Mouse (Mus musculus) liver, adult 2 months (tissue): ENCODE results near the gene Dpep3. TPM values are rescaled to one million over a fixed set of nuclear protein-coding genes. Genes with fewer than 3 reads are reported as not detected.
"Not testable (repeated sequence)": the region's sequence is repeated elsewhere in the genome, so short reads cannot be mapped to it uniquely, and the experiment has no call there.

Experiments
- DNase-seq: peaks from one replicate; pipeline ENCODE4 v3.0.0-alpha.2; 2011; ENCODE audit warnings: low read depth, low spot score; ENCODE audit errors: extremely low read depth
- H3K27ac ChIP-seq: fragments of 200-500 bp; replicated peaks from 2 replicates; pipeline ENCODE4 v1.5.1; 2012; ENCODE audit warnings: low read depth, mild to moderate bottlenecking, control low read depth, inconsistent platforms, low read length; ENCODE audit not compliant: insufficient read depth
- H3K27me3 ChIP-seq: fragments of 200-500 bp; 2 replicates; pipeline ENCODE4 v1.6.1; 2012; ENCODE audit warnings: mild to moderate bottlenecking, moderate library complexity, low read length, inconsistent platforms; ENCODE audit not compliant: control insufficient read depth, insufficient read depth
- H3K36me3 ChIP-seq: fragments of 200-500 bp; 2 replicates; pipeline ENCODE4 v1.6.1; 2012; ENCODE audit warnings: low read length, inconsistent platforms; ENCODE audit not compliant: control insufficient read depth, insufficient read depth
- H3K4me1 ChIP-seq: fragments of 200-500 bp; 2 replicates; pipeline ENCODE4 v1.6.1; 2011; ENCODE audit warnings: low read length; ENCODE audit not compliant: control insufficient read depth, insufficient read depth
- H3K4me3 ChIP-seq: fragments of 200-500 bp; 2 replicates; pipeline ENCODE4 v1.5.1; 2011; ENCODE audit warnings: low read depth, mild to moderate bottlenecking, control low read depth, low read length, moderate library complexity; ENCODE audit not compliant: insufficient read depth
- H3K79me2 ChIP-seq: fragments of 200-500 bp; 2 replicates; pipeline ENCODE4 v1.6.1; 2012; ENCODE audit warnings: inconsistent platforms, mild to moderate bottlenecking, low read length, moderate library complexity; ENCODE audit not compliant: control insufficient read depth, insufficient read depth
- H3K9ac ChIP-seq: fragments of 200-500 bp; 2 replicates; pipeline ENCODE4 v1.6.1; 2012; ENCODE audit warnings: low read depth, mild to moderate bottlenecking, control low read depth, inconsistent platforms, low read length
- CTCF ChIP-seq: fragments of 200-500 bp; IDR thresholded peaks from 2 replicates; pipeline ENCODE4 v1.5.1; 2011; ENCODE audit warnings: low read depth, low read length, control low read depth
- POLR2A ChIP-seq: fragments of 200-500 bp; IDR thresholded peaks from 2 replicates; pipeline ENCODE4 v1.6.1; 2011; ENCODE audit warnings: low read length, control low read depth; ENCODE audit not compliant: insufficient read depth; ENCODE audit errors: extremely low read depth
- WGBS: fragments of 180-500 bp; shearing (Covaris S2); methylation state at CpG from one replicate; pipeline ENCODE4 v1.1.7; 2018; 5-methylcytosine and 5-hydroxymethylcytosine counted together
- polyA plus RNA-seq: library from polyadenylated mRNA; depleted of rRNA; stranded (reverse); fragments of >200 nt; gene quantifications from 2 replicates; pipeline ENCODE4 v1.2.3, GENCODE M21; 2012; rRNA removed
- total RNA-seq: library from RNA; depleted of rRNA; stranded (reverse); fragments of >200 nt; gene quantifications from 2 replicates; pipeline ENCODE4 v1.2.3, GENCODE M21; 2014; rRNA removed

The Dpep3 gene
- total RNA-seq (not detected in 2 replicates), polyA plus RNA-seq (not detected in 2 replicates)

GRCm38 (mm10) chr8:105979325-105979724 is at the start of gene Dpep3:
Gene Dpep3 (minus strand): TSS chr8:105979429.
- WGBS, result 92% methylated on average over 15 of the region's 15 CpGs
- no peak for DNase-seq
- TF ChIP-seq CTCF, result no peak
- no peak for TF ChIP-seq POLR2A

GRCm38 (mm10) chr8:106022483-106022882 is 43.3 kb upstream of the Dpep3 start:
- TF ChIP-seq POLR2A, result no peak
- peak; percentile 87 for TF ChIP-seq CTCF
- no peaks in the 10 kb centered on the region for H3K4me1 ChIP-seq
- no peak overlapping the region for H3K4me3 ChIP-seq
- DNase-seq, result peak; percentile 50
- no peaks in the 10 kb centered on the region for H3K79me2 ChIP-seq
- H3K9ac ChIP-seq, result no peak overlapping the region
- H3K36me3 ChIP-seq, result no peaks in the 10 kb centered on the region; the same call in 1 of the 2 replicates
- no peak overlapping the region for H3K27ac ChIP-seq
- H3K27me3 ChIP-seq, result no peaks in the 10 kb centered on the region

More at GRCm38 (mm10) chr8:105979325-105979724, at the start of gene Dpep3:
- Histone ChIP-seq H3K27ac (no peak within 1 kb of the TSS), H3K9ac (no peak within 1 kb of the TSS), H3K4me3 (no peak within 1 kb of the TSS), H3K36me3 (no peaks in the 10 kb centered on the region), H3K79me2 (no peaks in the 10 kb centered on the region), H3K4me1 (no peaks in the 10 kb centered on the region), H3K27me3 (no peaks in the 10 kb centered on the region)

- H3K9ac ChIP-seq, result no peak overlapping the region
- DNase-seq, result no peak
- no peak overlapping the region for H3K27ac ChIP-seq
- peaks cover 4% of the 10 kb centered on the region; the same call in 1 of the 2 replicates for H3K36me3 ChIP-seq
- no peaks in the 10 kb centered on the region for H3K27me3 ChIP-seq
- no peak overlapping the region for H3K4me3 ChIP-seq
- no peak for TF ChIP-seq POLR2A
- no peak for TF ChIP-seq CTCF
- no peaks in the 10 kb centered on the region for H3K79me2 ChIP-seq
- 88% methylated on average over 3 of the region's 3 CpGs for WGBS
- no peaks in the 10 kb centered on the region for H3K4me1 ChIP-seq
Observed at GRCm38 (mm10) chr8:106018039-106018438, 38.8 kb upstream of the Dpep3 start.

GRCm38 (mm10) chr8:106017130-106017529 is 37.9 kb upstream of the Dpep3 start:
- Histone ChIP-seq H3K9ac (no peak overlapping the region), H3K36me3 (peaks cover 4% of the 10 kb centered on the region; the same call in 1 of the 2 replicates), H3K27me3 (no peaks in the 10 kb centered on the region), H3K27ac (no peak overlapping the region), H3K4me1 (no peaks in the 10 kb centered on the region), H3K4me3 (no peak overlapping the region), H3K79me2 (no peaks in the 10 kb centered on the region)
- 80% methylated on average over 7 of the region's 7 CpGs for WGBS
- TF ChIP-seq POLR2A (no peak), CTCF (no peak)
- no peak for DNase-seq

GRCm38 (mm10) chr8:106016284-106016683 is 37.1 kb upstream of the Dpep3 start:
- H3K4me3 ChIP-seq, result no peak overlapping the region
- no peaks in the 10 kb centered on the region for H3K27me3 ChIP-seq
- DNase-seq, result no peak
- 84% methylated on average over 6 of the region's 6 CpGs for WGBS
- TF ChIP-seq CTCF, result no peak
- no peak for TF ChIP-seq POLR2A
- peaks cover 4% of the 10 kb centered on the region; the same call in 1 of the 2 replicates for H3K36me3 ChIP-seq
- H3K4me1 ChIP-seq, result no peaks in the 10 kb centered on the region
- no peak overlapping the region for H3K9ac ChIP-seq
- H3K27ac ChIP-seq, result no peak overlapping the region
- no peaks in the 10 kb centered on the region for H3K79me2 ChIP-seq

GRCm38 (mm10) chr8:106012203-106012602 is 33.0 kb upstream of the Dpep3 start:
- not testable (repeated sequence) for H3K4me1 ChIP-seq, DNase-seq, H3K36me3 ChIP-seq, H3K79me2 ChIP-seq, H3K27ac ChIP-seq, H3K27me3 ChIP-seq, H3K9ac ChIP-seq, H3K4me3 ChIP-seq
- WGBS, result 74% methylated on average over 8 of the region's 8 CpGs
